Mouse (Mus musculus) liver, postnatal 0 days (tissue): ENCODE results near the gene Dcakd. TPM values are rescaled to one million over a fixed set of nuclear protein-coding genes. Genes with fewer than 3 reads are reported as not detected.
A peak's percentile ranks its signal among the peaks of the same experiment; 100 is the strongest.
"Not testable (repeated sequence)": the region's sequence is repeated elsewhere in the genome, so short reads cannot be mapped to it uniquely, and the experiment has no call there.

Experiments used
- ATAC-seq: fragments of 200-750 bp; cut with Nextera tagmentation; 2 replicates; pipeline ENCODE4 v1.8.0; 2017; ENCODE audit warnings: mild to moderate bottlenecking, moderate library complexity
- DNase-seq: peaks from one replicate; pipeline ENCODE4 v3.0.0-alpha.2; 2016
- H3K27ac ChIP-seq: fragments of 300-500 bp; sonication (generic); 2 replicates; pipeline ENCODE4 v1.5.1; 2014; ENCODE audit warnings: antibody characterized with exemption, moderate library complexity, mild to moderate bottlenecking, low read depth
- H3K27me3 ChIP-seq: fragments of 300-500 bp; sonication (generic); 2 replicates; pipeline ENCODE4 v1.6.1; 2014; ENCODE audit warnings: low read length, control low read depth, mixed read lengths; ENCODE audit not compliant: insufficient read depth
- H3K36me3 ChIP-seq: fragments of 300-500 bp; sonication (generic); replicated peaks from 2 replicates; pipeline ENCODE4 v1.6.1; 2014; ENCODE audit warnings: mild to moderate bottlenecking, control low read depth, low read length, moderate library complexity, mixed read lengths; ENCODE audit not compliant: insufficient read depth
- H3K4me1 ChIP-seq: fragments of 300-500 bp; sonication (generic); 2 replicates; pipeline ENCODE4 v1.6.1; 2014; ENCODE audit warnings: antibody characterized with exemption, mild to moderate bottlenecking, control low read depth; ENCODE audit not compliant: insufficient read depth
- H3K4me2 ChIP-seq: fragments of 300-500 bp; sonication (generic); 2 replicates; pipeline ENCODE4 v1.6.1; 2014; ENCODE audit warnings: low read depth, mild to moderate bottlenecking, low read length, moderate library complexity, mixed read lengths
- H3K4me3 ChIP-seq: fragments of 300-500 bp; sonication (generic); 2 replicates; pipeline ENCODE4 v1.5.1; 2014; ENCODE audit warnings: low read depth, low read length
- H3K9ac ChIP-seq: fragments of 300-500 bp; sonication (generic); replicated peaks from 2 replicates; pipeline ENCODE4 v1.6.1; 2014; ENCODE audit warnings: mild to moderate bottlenecking, moderate library complexity
- H3K9me3 ChIP-seq: fragments of 300-500 bp; sonication (generic); 2 replicates; pipeline ENCODE4 v1.6.1; 2016; ENCODE audit warnings: mild to moderate bottlenecking, control low read depth, low read length, mixed read lengths
- CTCF ChIP-seq: sonication (generic); IDR thresholded peaks from 2 replicates; pipeline ENCODE4 v1.5.1; 2016; ENCODE audit warnings: antibody characterized with exemption, low read depth
- EP300 ChIP-seq: IDR thresholded peaks from 2 replicates; pipeline ENCODE4 v1.6.1; 2016; ENCODE audit warnings: antibody characterized with exemption, low read depth, mild to moderate bottlenecking
- whole genome bisulfite sequencing: fragments of 180-500 bp; shearing (Covaris S2); extraction: QIAGEN DNeasy Blood & Tissue Kit; methylation state at CpG from one replicate; pipeline ENCODE4 v1.1.7; 2014; ENCODE audit not compliant: insufficient replicate concordance; 5-methylcytosine and 5-hydroxymethylcytosine counted together
- polyA plus RNA-seq: library from polyadenylated mRNA; unstranded; fragments of >200 nt; fragmentation: Nextera tagmentation; extraction: Ambion mirVana; gene quantifications from 2 replicates; pipeline ENCODE4 v1.2.1, GENCODE M21; 2015

Gene Dcakd
- polyA plus RNA-seq, 1 experiment from 2014 or later, result 32.5 TPM

GRCm38 (mm10) chr11:102981151-102981890 is 46.8 kb downstream of the Dcakd start:
- TF ChIP-seq EP300, result no peak
- TF ChIP-seq CTCF, result no peak
- WGBS, result 43% methylated on average over 10 of the region's 10 CpGs
- Histone ChIP-seq H3K4me1 (no peaks in the 10 kb centered on the region), H3K36me3 (no peaks in the 10 kb centered on the region), H3K4me3 (no peak overlapping the region), H3K4me2 (no peak overlapping the region), H3K9ac (no peak overlapping the region), H3K9me3 (no peaks in the 10 kb centered on the region), H3K27ac (no peak overlapping the region), H3K27me3 (peaks cover 5% of the 10 kb centered on the region; the same call in 1 of the 2 replicates)
- no peak for DNase-seq
- ATAC-seq, result no peak

GRCm38 (mm10) chr11:102978052-102978666 is 50.0 kb downstream of the Dcakd start:
- Histone ChIP-seq H3K9ac (no peak overlapping the region), H3K9me3 (no peaks in the 10 kb centered on the region), H3K4me2 (no peak overlapping the region), H3K4me1 (no peaks in the 10 kb centered on the region), H3K36me3 (no peaks in the 10 kb centered on the region), H3K27me3 (peaks cover 6% of the 10 kb centered on the region; the same call in 1 of the 2 replicates), H3K27ac (no peak overlapping the region), H3K4me3 (no peak overlapping the region)
- 39% methylated on average over 6 of the region's 6 CpGs for WGBS
- DNase-seq, result no peak
- ATAC-seq, result no peak
- TF ChIP-seq EP300, result no peak
- no peak for TF ChIP-seq CTCF

DNA sequence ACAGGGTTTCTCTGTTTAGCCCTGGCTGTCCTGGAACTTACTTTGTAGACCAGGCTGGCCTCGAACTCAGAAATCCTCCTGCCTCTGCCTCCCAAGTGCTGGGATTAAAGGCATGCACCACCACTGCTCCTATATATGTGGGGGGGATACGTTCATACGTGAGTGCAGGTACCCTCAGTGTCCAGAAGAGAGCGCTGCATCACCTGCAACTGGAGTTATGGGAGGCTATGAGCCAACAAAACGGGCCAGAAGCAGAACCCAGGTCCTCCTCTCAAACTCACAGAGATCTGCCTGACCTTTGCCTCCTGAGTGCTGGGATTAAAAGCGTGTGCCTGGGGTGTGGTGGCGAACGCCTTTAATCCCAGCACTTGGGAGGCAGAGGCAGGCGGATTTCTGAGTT is 52.2 kb downstream of the Dcakd start:
- not testable (repeated sequence) for H3K4me3 ChIP-seq, H3K9me3 ChIP-seq, H3K36me3 ChIP-seq, H3K27ac ChIP-seq, H3K9ac ChIP-seq, DNase-seq, H3K4me1 ChIP-seq, ATAC-seq, H3K4me2 ChIP-seq, H3K27me3 ChIP-seq
- WGBS, result 75% methylated on average over 9 of the region's 9 CpGs
- TF ChIP-seq CTCF, result peak; percentile 30

DNA sequence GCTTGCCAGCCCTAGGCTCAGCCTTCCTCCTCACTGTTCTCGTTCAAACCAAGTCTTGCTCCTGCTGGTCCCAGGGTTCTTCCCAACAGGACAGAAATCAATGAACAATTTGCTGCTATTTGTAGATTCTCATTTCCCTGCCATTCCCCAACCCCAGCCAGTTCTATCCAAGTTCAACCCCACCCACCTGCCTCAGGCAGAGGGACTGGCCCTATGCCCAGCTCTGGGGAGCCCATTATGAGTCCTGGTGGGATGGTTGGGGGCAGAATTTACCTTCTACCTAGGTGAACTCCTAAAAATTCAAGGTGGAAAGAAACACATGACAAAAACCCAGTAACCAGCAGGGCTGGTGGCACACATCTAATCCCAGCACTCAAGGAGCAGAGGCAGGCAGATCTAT is 55.8 kb downstream of the Dcakd start:
- Histone ChIP-seq H3K27ac (no peak overlapping the region), H3K36me3 (no peaks in the 10 kb centered on the region), H3K9me3 (no peaks in the 10 kb centered on the region), H3K4me2 (no peak overlapping the region), H3K9ac (no peak overlapping the region), H3K4me1 (no peaks in the 10 kb centered on the region), H3K4me3 (no peak overlapping the region), H3K27me3 (peaks cover 17% of the 10 kb centered on the region)
- WGBS, result 44% methylated on average over 1 of the region's 1 CpGs
- DNase-seq, result no peak
- TF ChIP-seq EP300, result no peak
- TF ChIP-seq CTCF, result no peak
- no peak for ATAC-seq

GRCm38 (mm10) chr11:102971604-102972003 is 56.5 kb downstream of the Dcakd start:
- H3K4me3 ChIP-seq, result no peak overlapping the region
- ATAC-seq (no peak), DNase-seq (no peak)
- no peak overlapping the region for H3K4me2 ChIP-seq
- no peak overlapping the region for H3K27ac ChIP-seq
- H3K9ac ChIP-seq, result no peak overlapping the region
- peaks cover 19% of the 10 kb centered on the region for H3K27me3 ChIP-seq
- H3K36me3 ChIP-seq, result no peaks in the 10 kb centered on the region
- WGBS, result 35% methylated on average over 5 of the region's 5 CpGs
- H3K9me3 ChIP-seq, result no peaks in the 10 kb centered on the region
- no peaks in the 10 kb centered on the region for H3K4me1 ChIP-seq
- no peak for TF ChIP-seq CTCF
- TF ChIP-seq EP300, result no peak

GRCm38 (mm10) chr11:102964547-102965091 is 63.5 kb downstream of the Dcakd start:
- Histone ChIP-seq H3K27me3 (peaks cover 54% of the 10 kb centered on the region), H3K4me3 (no peak overlapping the region), H3K9ac (no peak overlapping the region), H3K9me3 (no peaks in the 10 kb centered on the region), H3K36me3 (no peaks in the 10 kb centered on the region), H3K4me2 (no peak overlapping the region), H3K4me1 (0 out of 2 replicates have a peak, but pooled peaks cover 2% of the 10 kb centered on the region), H3K27ac (no peak overlapping the region)
- TF ChIP-seq EP300, result no peak
- TF ChIP-seq CTCF, result no peak
- WGBS, result 63% methylated on average over 16 of the region's 16 CpGs
- ATAC-seq (no peak), DNase-seq (no peak)
